Mouse (Mus musculus) ES-CJ7 (cell line): ENCODE data around the gene Hscb.

Source experiments
- DNase-seq: peaks from one replicate; pipeline ENCODE4 v3.0.0; 2011; ENCODE audit warnings: low read depth, low spot score

Hscb gene

GRCm38 (mm10) chr5:110781529-110782238, 57.9 kb downstream of the Hscb start:
- no peak for DNase-seq

GRCm38 (mm10) chr5:110780761-110781528, 58.6 kb downstream of the Hscb start:
- no peak for DNase-seq

- DNase-seq, result peak; percentile 85
Measured at GRCm38 (mm10) chr5:110779998-110780760, 59.4 kb downstream of the Hscb start, which contains the start of gene Pus1. Gene Pus1, minus strand, starts transcription at chr5:110780659.

GRCm38 (mm10) chr5:110779276-110779997, 60.1 kb downstream of the Hscb start:
- no peak for DNase-seq
